Comparison of ENCODE assay signal across 24 mouse cellular contexts in the genomic region with DNA sequence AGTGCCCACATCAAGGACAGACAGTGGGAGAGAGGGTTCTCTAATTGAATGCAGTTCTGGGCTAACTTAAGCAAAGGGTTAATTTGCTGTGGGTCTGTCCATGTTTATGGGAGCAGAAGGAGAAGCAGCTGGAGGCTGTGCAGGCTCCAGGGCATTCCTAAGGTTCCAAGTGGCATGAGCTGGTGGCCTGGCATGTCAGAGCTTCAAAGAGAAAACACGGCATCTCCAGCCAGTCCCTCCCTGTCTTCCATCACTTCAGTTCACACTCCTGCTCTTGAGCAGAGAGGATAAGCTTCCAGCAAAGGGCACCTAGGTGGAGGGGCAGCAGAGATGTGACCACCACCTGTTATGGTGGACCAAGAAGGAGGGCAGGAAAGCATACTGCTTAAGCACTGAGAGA.
DNase-seq lines count a peak whose midpoint lies in the region; ATAC-seq and TF ChIP-seq lines count a peak whose summit lies in the region.
"Had no signal": no experiment of that assay in that cellular context is flagged by ENCODE, and none has a peak within 500 bp of the region (broad histone marks: within the 10 kb centered on the region; RNA-seq: fewer than 3 reads in every experiment).

No protein-coding gene starts in this region.

- no peaks in the 10 kb centered on the region for H3K4me1 ChIP-seq in midbrain, embryonic 14.5 days (ENCODE audit: control insufficient read depth, insufficient read depth, low read length)
- no peaks in the 10 kb centered on the region for H3K4me1 ChIP-seq in intestine, postnatal 0 days (replicated peaks; ENCODE audit: control insufficient read depth, insufficient read depth, low read length)
- H3K4me1 ChIP-seq: embryonic facial prominence, embryonic 10.5 days; embryonic facial prominence, embryonic 13.5 days; forebrain, embryonic 15.5 days; heart, embryonic 10.5 days; hindbrain, embryonic 12.5 days; hindbrain, embryonic 15.5 days had no signal

- H3K4me2 ChIP-seq in midbrain, embryonic 14.5 days (ENCODE audit: low read length) = no peak overlapping the region
- no peak overlapping the region for H3K4me2 ChIP-seq in intestine, postnatal 0 days (replicated peaks; ENCODE audit: low read depth)
- H3K4me2 ChIP-seq: embryonic facial prominence, embryonic 13.5 days; forebrain, embryonic 12.5 days; forebrain, embryonic 15.5 days; hindbrain, embryonic 12.5 days; hindbrain, embryonic 15.5 days had no signal

- no peaks in the 10 kb centered on the region for H3K27me3 ChIP-seq in midbrain, embryonic 14.5 days (ENCODE audit: control insufficient read depth, insufficient read depth, low read length)
- H3K27me3 ChIP-seq in intestine, postnatal 0 days (replicated peaks; ENCODE audit: control insufficient read depth, insufficient read depth, low read length) = no peaks in the 10 kb centered on the region
- H3K27me3 ChIP-seq: embryonic facial prominence, embryonic 13.5 days; forebrain, embryonic 12.5 days; forebrain, embryonic 15.5 days; hindbrain, embryonic 12.5 days; hindbrain, embryonic 15.5 days; Patski had no signal

- H3K27ac ChIP-seq in midbrain, embryonic 14.5 days (replicated peaks; ENCODE audit: low read depth, low read length) = no peak overlapping the region
- H3K27ac ChIP-seq in intestine, postnatal 0 days (ENCODE audit: low read depth, low read length) = no peak overlapping the region
- H3K27ac ChIP-seq: embryonic facial prominence, embryonic 10.5 days; embryonic facial prominence, embryonic 13.5 days; forebrain, embryonic 12.5 days; forebrain, embryonic 15.5 days; heart, adult 2 months; heart, embryonic 10.5 days; hindbrain, embryonic 12.5 days; hindbrain, embryonic 15.5 days had no signal

- ATAC-seq in cerebellum, adult (ENCODE audit: insufficient number of reproducible peaks, low FRiP score, low TSS enrichment) = peak; percentile 57; the same call in 1 of the 2 replicates
- no peak for ATAC-seq in midbrain, embryonic 14.5 days (ENCODE audit: low FRiP score, low TSS enrichment)
- no peak for ATAC-seq in intestine, postnatal 0 days
- ATAC-seq: forebrain, embryonic 15.5 days; Patski had no signal

- H3K9ac ChIP-seq in midbrain, embryonic 14.5 days (replicated peaks; ENCODE audit: low read length) = no peak overlapping the region
- no peak overlapping the region for H3K9ac ChIP-seq in intestine, postnatal 0 days (ENCODE audit: low read depth, low read length)
- H3K9ac ChIP-seq: embryonic facial prominence, embryonic 13.5 days; forebrain, embryonic 12.5 days; forebrain, embryonic 15.5 days; hindbrain, embryonic 12.5 days; hindbrain, embryonic 15.5 days had no signal

- DNase-seq in cerebellum, adult 9-10 months = no peak
- DNase-seq in Muller cell, postnatal 12 days (ENCODE audit: inconsistent ontology term) = peak; percentile 12
- DNase-seq in cerebellum, adult 8-10 months = peak; percentile 9
- DNase-seq in cerebellum, postnatal 14 days = peak; percentile 35 to 62
- no peak for DNase-seq in kidney, postnatal 4 days
- DNase-seq in midbrain, embryonic 14.5 days = no peak
- DNase-seq: adrenal gland, postnatal 10 days; adrenal gland, postnatal 36 days; embryo, embryonic 11 days; gastrocnemius, postnatal 25 days; heart, adult 2 months; kidney, adult 11 months; kidney, adult 9 months had no signal

- no peaks in the 10 kb centered on the region for H3K36me3 ChIP-seq in midbrain, embryonic 14.5 days (ENCODE audit: control insufficient read depth, insufficient read depth, low read length)
- no peaks in the 10 kb centered on the region for H3K36me3 ChIP-seq in intestine, postnatal 0 days (ENCODE audit: control insufficient read depth, insufficient read depth)
- H3K36me3 ChIP-seq: embryonic facial prominence, embryonic 10.5 days; embryonic facial prominence, embryonic 13.5 days; forebrain, embryonic 12.5 days; forebrain, embryonic 15.5 days; heart, embryonic 10.5 days; hindbrain, embryonic 12.5 days; hindbrain, embryonic 15.5 days had no signal

- no peak overlapping the region for H3K4me3 ChIP-seq in midbrain, embryonic 14.5 days (replicated peaks; ENCODE audit: low read depth, low read length)
- no peak overlapping the region for H3K4me3 ChIP-seq in intestine, postnatal 0 days (ENCODE audit: low read depth, low read length)
- H3K4me3 ChIP-seq: embryonic facial prominence, embryonic 10.5 days; embryonic facial prominence, embryonic 13.5 days; erythroblast, embryonic 14.5 days; forebrain, embryonic 12.5 days; forebrain, embryonic 15.5 days; heart, adult 2 months; heart, embryonic 10.5 days; hindbrain, embryonic 12.5 days; hindbrain, embryonic 15.5 days had no signal

- no peaks in the 10 kb centered on the region for H3K9me3 ChIP-seq in midbrain, embryonic 14.5 days (ENCODE audit: control insufficient read depth, low read length)
- no peaks in the 10 kb centered on the region for H3K9me3 ChIP-seq in intestine, postnatal 0 days (ENCODE audit: control insufficient read depth)
- H3K9me3 ChIP-seq: embryonic facial prominence, embryonic 10.5 days; forebrain, embryonic 12.5 days; forebrain, embryonic 15.5 days; heart, embryonic 10.5 days; hindbrain, embryonic 12.5 days; hindbrain, embryonic 15.5 days had no signal

- WGBS in midbrain, embryonic 14.5 days = 61% methylated on average over 1 of the region's 1 CpGs
- 68% methylated on average over 1 of the region's 1 CpGs for WGBS in intestine, postnatal 0 days

- TF ChIP-seq CTCF in intestine, postnatal 0 days (IDR thresholded peaks at IDR 0.05; ENCODE audit: low read depth) = no peak

Comparison
In these comparisons a context has a peak if more than half of its experiments do, and no peak if none do; other contexts are left out.
1. DNase-seq: peak in Muller cell, postnatal 12 days (single experiment), cerebellum, adult 8-10 months (single experiment) and cerebellum, postnatal 14 days (2 of 2); none in cerebellum, adult 9-10 months (single experiment), kidney, postnatal 4 days (0 of 2) and midbrain, embryonic 14.5 days (single experiment).